Comparison of ENCODE assay signal across 28 mouse cellular contexts in the genomic region with DNA sequence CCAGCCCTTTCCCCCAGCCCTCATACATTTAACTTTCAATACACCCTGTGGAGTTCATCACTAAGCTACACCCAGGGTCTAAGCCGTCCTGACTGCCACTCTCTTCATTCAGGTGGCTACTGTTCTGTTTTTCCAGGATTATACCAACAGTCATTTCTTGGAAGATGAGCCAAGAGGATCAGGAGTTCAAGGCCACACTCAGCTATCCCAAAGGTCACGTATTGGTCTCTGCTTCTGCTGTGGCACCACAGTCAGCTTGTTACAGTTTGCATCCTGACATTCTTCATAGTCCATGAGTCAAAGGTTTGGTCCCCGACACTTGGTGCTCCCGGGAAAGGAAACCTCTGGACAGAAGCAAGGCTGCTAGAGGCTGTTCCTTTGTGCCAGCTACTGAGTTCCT. TPM values are rescaled to one million over a fixed set of nuclear protein-coding genes. Genes with fewer than 3 reads are reported as not detected.
DNase-seq lines count a peak whose midpoint lies in the region; ATAC-seq and TF ChIP-seq lines count a peak whose summit lies in the region.
"Had no signal": no experiment of that assay in that cellular context is flagged by ENCODE, and none has a peak within 500 bp of the region (broad histone marks: within the 10 kb centered on the region; RNA-seq: fewer than 3 reads in every experiment).

No protein-coding gene starts in this region.

- no peaks in the 10 kb centered on the region for H3K27me3 ChIP-seq in heart, adult 2 months (ENCODE audit: control insufficient read depth, insufficient read depth, low read length)
- H3K27me3 ChIP-seq in lung, embryonic 16.5 days (ENCODE audit: control insufficient read depth, insufficient read depth, low read depth, low read length), result no peaks in the 10 kb centered on the region
- H3K27me3 ChIP-seq: forebrain, embryonic 13.5 days had no signal

- peaks cover 3% of the 10 kb centered on the region; the same call in 1 of the 2 replicates for H3K4me1 ChIP-seq in heart, adult 2 months (ENCODE audit: control insufficient read depth, insufficient read depth, low read length)
- no peaks in the 10 kb centered on the region for H3K4me1 ChIP-seq in lung, embryonic 16.5 days (replicated peaks; ENCODE audit: control insufficient read depth, insufficient read depth, low read length)
- peaks cover 7% of the 10 kb centered on the region for H3K4me1 ChIP-seq in lung, adult 2 months (ENCODE audit: control insufficient read depth, insufficient read depth, low read length)
- H3K4me1 ChIP-seq: forebrain, embryonic 10.5 days; forebrain, embryonic 13.5 days had no signal

- TF ChIP-seq CTCF in heart, adult 2 months (IDR thresholded peaks at IDR 0.05), result no peak
- no peak for TF ChIP-seq CTCF in lung, adult 2 months (IDR thresholded peaks at IDR 0.05; ENCODE audit: insufficient read depth, low read length)

- DNase-seq in adrenal gland, adult (ENCODE audit: inconsistent age in 2 of 2, low spot score in 1 of 2), result peak; percentile 46 to 70
- DNase-seq in adrenal gland, adult 2 months, result no peak
- DNase-seq in heart, adult 2 months, result no peak
- no peak for DNase-seq in heart, postnatal 4 days
- no peak for DNase-seq in lung, adult 2 months
- DNase-seq: adrenal gland, postnatal 14 days; cerebellum, adult 11-12 months; cerebellum, adult 8-10 months; cerebellum, postnatal 14 days; gastrocnemius, postnatal 14 days; heart, postnatal 36 days had no signal

- no peak for ATAC-seq in lung, embryonic 16.5 days (ENCODE audit: low read depth)
- ATAC-seq: activated CD4-positive, CD25-positive, alpha-beta regulatory T cell, adult 4 months; forebrain, embryonic 13.5 days; forebrain, embryonic 16.5 days; hindbrain, postnatal 0 days; inflammation-experienced regulatory T-cells, adult 6 months; intestine, embryonic 16.5 days had no signal

- H3K27ac ChIP-seq in heart, adult 2 months, result peak overlapping the region; percentile 23
- H3K27ac ChIP-seq in lung, embryonic 16.5 days (ENCODE audit: low read length), result peak overlapping the region; percentile 68
- H3K27ac ChIP-seq: forebrain, embryonic 10.5 days; forebrain, embryonic 13.5 days; hindbrain, postnatal 0 days had no signal

- TF ChIP-seq POLR2A in heart, adult 2 months (IDR thresholded peaks at IDR 0.05; ENCODE audit: insufficient read depth, low read depth, low read length), result no peak
- TF ChIP-seq POLR2A in lung, adult 2 months (IDR thresholded peaks at IDR 0.05; ENCODE audit: borderline replicate concordance, extremely low read depth, low read depth, low read length), result no peak

- TF ChIP-seq EP300 in heart, adult 2 months (IDR thresholded peaks at IDR 0.05; ENCODE audit: insufficient read depth, low read depth, low read length), result no peak

- H3K9me3 ChIP-seq in lung, embryonic 16.5 days (ENCODE audit: control insufficient read depth, low read length), result no peaks in the 10 kb centered on the region
- H3K9me3 ChIP-seq: forebrain, embryonic 10.5 days; forebrain, embryonic 13.5 days had no signal

- intact Hi-C loops in heart, adult 2 months (cut with DNase I), result no loop called here

- no peaks in the 10 kb centered on the region for H3K79me2 ChIP-seq in heart, adult 2 months (replicated peaks; ENCODE audit: control insufficient read depth, insufficient read depth, low read length)

- H3K4me3 ChIP-seq in heart, adult 2 months, result no peak overlapping the region
- no peak overlapping the region for H3K4me3 ChIP-seq in lung, embryonic 16.5 days (ENCODE audit: low read length)
- H3K4me3 ChIP-seq in lung, adult 2 months (replicated peaks; ENCODE audit: extremely low read depth, low read depth, low read length), result no peak overlapping the region
- H3K4me3 ChIP-seq: forebrain, embryonic 10.5 days; forebrain, embryonic 13.5 days had no signal

- H3K9ac ChIP-seq in heart, adult 2 months (ENCODE audit: low read depth, low read length), result no peak overlapping the region
- H3K9ac ChIP-seq in lung, embryonic 16.5 days (ENCODE audit: low read length), result no peak overlapping the region
- H3K9ac ChIP-seq: forebrain, embryonic 13.5 days; hindbrain, embryonic 14.5 days had no signal

- H3K36me3 ChIP-seq in heart, adult 2 months (ENCODE audit: control insufficient read depth, insufficient read depth, low read length), result no peaks in the 10 kb centered on the region
- 0 out of 2 replicates have a peak, but pooled peaks cover 3% of the 10 kb centered on the region for H3K36me3 ChIP-seq in lung, embryonic 16.5 days (ENCODE audit: control insufficient read depth, insufficient read depth, low read length)

- WGBS in heart, adult 2 months, result 71% methylated on average over 4 of the region's 4 CpGs
- 77% methylated on average over 4 of the region's 4 CpGs for WGBS in lung, embryonic 16.5 days
- 56% methylated on average over 4 of the region's 4 CpGs for WGBS in lung, adult 2 months

- no peak overlapping the region for H3K4me2 ChIP-seq in lung, embryonic 16.5 days (ENCODE audit: low read depth, low read length)
- H3K4me2 ChIP-seq: forebrain, embryonic 13.5 days; heart, embryonic 11.5 days; hindbrain, embryonic 14.5 days had no signal

RNA-seq across cellular contexts. Expression of a gene that starts 11.6 kb away (rescaled TPM):
- 1 to 10 TPM; 2.9 to 6.8 TPM for total RNA-seq in adrenal gland, adult 2 months (2021)
- 9.7 and 12.9 TPM in 2 replicates for polyA plus RNA-seq in adrenal gland, adult 2 months (2012; rRNA removed)
- 1 to 10 TPM; 1.4 to 1.9 TPM for total RNA-seq in heart, adult 2 months (2021)
- 2.0 and 2.2 TPM in 2 replicates for polyA plus RNA-seq in heart, adult 2 months (2012; rRNA removed)
- 1 to 10 TPM; 5.4 to 6.8 TPM for total RNA-seq in heart, postnatal 4 days (2021)
- 23.0 and 27.0 TPM in 2 replicates for polyA plus RNA-seq in lung, embryonic 16.5 days (2015; fragmentation: Nextera tagmentation; extraction: Ambion mirVana)
- 9.6 and 9.9 TPM in 2 replicates for polyA plus RNA-seq in lung, adult 2 months (2012; rRNA removed)

RNA-seq across cellular contexts. Expression of a gene that starts 12.2 kb away (rescaled TPM):
- total RNA-seq in adrenal gland, adult 2 months (2021), result not detected
- 0.10 TPM in 1 of 2 replicates, not detected in the other for polyA plus RNA-seq in adrenal gland, adult 2 months (2012; rRNA removed)
- total RNA-seq in heart, adult 2 months (2021), result not detected
- polyA plus RNA-seq in heart, adult 2 months (2012; rRNA removed), result not detected in 2 replicates
- not detected for total RNA-seq in heart, postnatal 4 days (2021)
- 0.19 TPM in 1 of 2 replicates, not detected in the other for polyA plus RNA-seq in lung, embryonic 16.5 days (2015; fragmentation: Nextera tagmentation; extraction: Ambion mirVana)
- polyA plus RNA-seq in lung, adult 2 months (2012; rRNA removed), result not detected in 2 replicates
- total RNA-seq: adrenal gland, adult 18-20 months; adrenal gland, postnatal 14 days; adrenal gland, postnatal 4 days; gastrocnemius, adult 18-20 months; gastrocnemius, postnatal 14 days; heart, adult 8-10 months; heart, postnatal 36 days; hindbrain, postnatal 0 days had no signal
- polyA plus RNA-seq: activated CD4-positive, CD25-positive, alpha-beta regulatory T cell, adult 4 months; forebrain, embryonic 13.5 days; gonadal fat pad, adult 2 months; heart, embryonic 14.5 days; heart, postnatal 0 days; inflammation-experienced regulatory T-cells, adult 6 months; intestine, embryonic 16.5 days had no signal

RNA-seq across cellular contexts. Expression of a gene that starts 18.7 kb away (rescaled TPM):
- 10 to 100 TPM; 11.0 to 14.7 TPM for total RNA-seq in adrenal gland, adult 2 months (2021)
- 20.2 and 21.3 TPM in 2 replicates for polyA plus RNA-seq in adrenal gland, adult 2 months (2012; rRNA removed)
- total RNA-seq in heart, adult 2 months (2021), result 1 to 10 TPM; 5.5 to 6.8 TPM
- polyA plus RNA-seq in heart, adult 2 months (2012; rRNA removed), result 12.0 and 18.6 TPM in 2 replicates
- 1 to 10 TPM; 5.9 to 6.2 TPM for total RNA-seq in heart, postnatal 4 days (2021)
- 15.2 and 17.6 TPM in 2 replicates for polyA plus RNA-seq in lung, embryonic 16.5 days (2015; fragmentation: Nextera tagmentation; extraction: Ambion mirVana)
- 14.1 and 14.5 TPM in 2 replicates for polyA plus RNA-seq in lung, adult 2 months (2012; rRNA removed)

RNA-seq across cellular contexts. Expression of a gene that starts 18.7 kb away (rescaled TPM):
- total RNA-seq in adrenal gland, adult 2 months (2021), result 10 to 100 TPM; 21.7 to 28.7 TPM
- polyA plus RNA-seq in adrenal gland, adult 2 months (2012; rRNA removed), result 39.9 and 41.9 TPM in 2 replicates
- total RNA-seq in heart, adult 2 months (2021), result 10 to 100 TPM in 1 of 2 experiments, 1 to 10 TPM in 1; 10.0 to 11.1 TPM
- polyA plus RNA-seq in heart, adult 2 months (2012; rRNA removed), result 19.7 and 22.3 TPM in 2 replicates
- 10 to 100 TPM; 23.0 to 25.6 TPM for total RNA-seq in heart, postnatal 4 days (2021)
- polyA plus RNA-seq in lung, embryonic 16.5 days (2015; fragmentation: Nextera tagmentation; extraction: Ambion mirVana), result 69.1 and 71.3 TPM in 2 replicates
- polyA plus RNA-seq in lung, adult 2 months (2012; rRNA removed), result 33.8 and 37.8 TPM in 2 replicates

RNA-seq across cellular contexts. Expression of a gene that starts 33.6 kb away (rescaled TPM):
- 1 to 10 TPM; 2.0 to 2.9 TPM for total RNA-seq in adrenal gland, adult 2 months (2021)
- 3.3 and 4.2 TPM in 2 replicates for polyA plus RNA-seq in adrenal gland, adult 2 months (2012; rRNA removed)
- total RNA-seq in heart, adult 2 months (2021), result under 1 TPM; 0.16 to 0.25 TPM
- polyA plus RNA-seq in heart, adult 2 months (2012; rRNA removed), result 0.29 and 1.4 TPM in 2 replicates
- under 1 TPM; 0.41 TPM for total RNA-seq in heart, postnatal 4 days (2021)
- 0.58 and 0.79 TPM in 2 replicates for polyA plus RNA-seq in lung, embryonic 16.5 days (2015; fragmentation: Nextera tagmentation; extraction: Ambion mirVana)
- polyA plus RNA-seq in lung, adult 2 months (2012; rRNA removed), result 3.8 and 4.9 TPM in 2 replicates

Comparison
In these comparisons a context has a peak if more than half of its experiments do, and no peak if none do; other contexts are left out.
1. DNase-seq: peak in adrenal gland, adult (2 of 2); none in adrenal gland, adult 2 months (single experiment), heart, adult 2 months (0 of 2), heart, postnatal 4 days (single experiment) and lung, adult 2 months (single experiment).